Mouse (Mus musculus): ENCODE results near the gene Tex10.

Tex10 gene

GRCm38 (mm10) chr4:48403066-48403640 lies 70.1 kb downstream of the Tex10 start:
- DNase-seq, result no peak

- DNase-seq, result no peak
These were observed 76.3 kb downstream of the Tex10 start for GRCm38 (mm10) chr4:48396949-48397348.

- no peak for DNase-seq
These were observed 90.8 kb downstream of the Tex10 start for GRCm38 (mm10) chr4:48382506-48382905.

- peak in 1 of 2 experiments; percentile 6 for DNase-seq
These were observed 92.3 kb downstream of the Tex10 start for GRCm38 (mm10) chr4:48380940-48381339.
